Mouse (Mus musculus): Measurements from ENCODE around the gene Gm20388. TPM values are rescaled to one million over a fixed set of nuclear protein-coding genes. Genes with fewer than 3 reads are reported as not detected.
A peak's percentile ranks its signal among the peaks of the same experiment; 100 is the strongest.

The Gm20388 gene
- polyA plus RNA-seq, 1 experiment: 23.9 TPM

GRCm38 (mm10) chr8:121079944-121080343, 1169.3 kb downstream of the Gm20388 start:
- Histone ChIP-seq H3K27ac (ENCODE audit: insufficient read depth, low read length) (no peak overlapping the region), H3K4me1 (ENCODE audit: control insufficient read depth, insufficient read depth, low read length) (no peaks in the 10 kb centered on the region), H3K4me3 (ENCODE audit: insufficient read depth, low read length) (no peak overlapping the region)
- TF ChIP-seq CTCF (IDR thresholded peaks at IDR 0.05; ENCODE audit: extremely low read depth, insufficient read depth, low read length): no peak

- no peak overlapping the region for H3K4me3 ChIP-seq (ENCODE audit: insufficient read depth, low read length)
- no peak for TF ChIP-seq POLR2A (IDR thresholded peaks at IDR 0.05; ENCODE audit: extremely low read depth, insufficient read depth, low read length)
- TF ChIP-seq CTCF (IDR thresholded peaks at IDR 0.05; ENCODE audit: extremely low read depth, insufficient read depth, low read length): no peak
Observed at GRCm38 (mm10) chr8:121080361-121081090, 1169.9 kb downstream of the Gm20388 start.

GRCm38 (mm10) chr8:121081398-121081797, 1170.8 kb downstream of the Gm20388 start:
- H3K27ac ChIP-seq (ENCODE audit: insufficient read depth, low read length): no peak overlapping the region
- no peak overlapping the region for H3K4me3 ChIP-seq (ENCODE audit: insufficient read depth, low read length)
- H3K4me1 ChIP-seq (ENCODE audit: control insufficient read depth, insufficient read depth, low read length): no peaks in the 10 kb centered on the region
- no peak for TF ChIP-seq CTCF (IDR thresholded peaks at IDR 0.05; ENCODE audit: extremely low read depth, insufficient read depth, low read length)
- TF ChIP-seq POLR2A (IDR thresholded peaks at IDR 0.05; ENCODE audit: extremely low read depth, insufficient read depth, low read length): no peak

More at GRCm38 (mm10) chr8:121080361-121081090, 1169.9 kb downstream of the Gm20388 start:
- Histone ChIP-seq H3K4me1 (ENCODE audit: control insufficient read depth, insufficient read depth, low read length) (no peaks in the 10 kb centered on the region), H3K27ac (ENCODE audit: insufficient read depth, low read length) (no peak overlapping the region)

GRCm38 (mm10) chr8:121082218-121083092, 1171.8 kb downstream of the Gm20388 start:
- no peaks in the 10 kb centered on the region for H3K4me1 ChIP-seq (ENCODE audit: control insufficient read depth, insufficient read depth, low read length)
- TF ChIP-seq POLR2A (IDR thresholded peaks at IDR 0.05; ENCODE audit: extremely low read depth, insufficient read depth, low read length): no peak
- TF ChIP-seq CTCF (IDR thresholded peaks at IDR 0.05; ENCODE audit: extremely low read depth, insufficient read depth, low read length): no peak
- H3K27ac ChIP-seq (ENCODE audit: insufficient read depth, low read length): no peak overlapping the region; the same call in 1 of the 2 replicates
- no peak overlapping the region; the same call in 1 of the 2 replicates for H3K4me3 ChIP-seq (ENCODE audit: insufficient read depth, low read length)

GRCm38 (mm10) chr8:121083093-121083935, 1172.7 kb downstream of the Gm20388 start:
- no peak for TF ChIP-seq POLR2A (IDR thresholded peaks at IDR 0.05; ENCODE audit: extremely low read depth, insufficient read depth, low read length)
- TF ChIP-seq CTCF (IDR thresholded peaks at IDR 0.05; ENCODE audit: extremely low read depth, insufficient read depth, low read length): no peak
- H3K4me1 ChIP-seq (ENCODE audit: control insufficient read depth, insufficient read depth, low read length): no peaks in the 10 kb centered on the region
- peak overlapping the region; percentile 45; the same call in 1 of the 2 replicates for H3K27ac ChIP-seq (ENCODE audit: insufficient read depth, low read length)
- H3K4me3 ChIP-seq (ENCODE audit: insufficient read depth, low read length): peak overlapping the region; percentile 24; the same call in 1 of the 2 replicates

GRCm38 (mm10) chr8:121083936-121084209, 1173.2 kb downstream of the Gm20388 start:
- TF ChIP-seq POLR2A (IDR thresholded peaks at IDR 0.05; ENCODE audit: extremely low read depth, insufficient read depth, low read length) (no peak), CTCF (IDR thresholded peaks at IDR 0.05; ENCODE audit: extremely low read depth, insufficient read depth, low read length) (no peak)

GRCm38 (mm10) chr8:121084210-121084951, 1173.7 kb downstream of the Gm20388 start, which contains the start of gene Foxf1:
Foxf1 (plus strand) TSS chr8:121084386.
- Histone ChIP-seq H3K4me3 (ENCODE audit: insufficient read depth, low read length) (peak within 1 kb of the TSS; percentile 27; the same call in 1 of the 2 replicates), H3K4me1 (ENCODE audit: control insufficient read depth, insufficient read depth, low read length) (no peaks in the 10 kb centered on the region), H3K27ac (ENCODE audit: insufficient read depth, low read length) (peak within 1 kb of the TSS; percentile 45)
- TF ChIP-seq POLR2A (IDR thresholded peaks at IDR 0.05; ENCODE audit: extremely low read depth, insufficient read depth, low read length) (no peak), CTCF (IDR thresholded peaks at IDR 0.05; ENCODE audit: extremely low read depth, insufficient read depth, low read length) (no peak)

More at GRCm38 (mm10) chr8:121083936-121084209, 1173.2 kb downstream of the Gm20388 start:
- Histone ChIP-seq H3K4me3 (ENCODE audit: insufficient read depth, low read length) (0 out of 2 replicates have a peak overlapping the region, but pooled peaks have one; percentile 24), H3K27ac (ENCODE audit: insufficient read depth, low read length) (no peak overlapping the region), H3K4me1 (ENCODE audit: control insufficient read depth, insufficient read depth, low read length) (no peaks in the 10 kb centered on the region)

GRCm38 (mm10) chr8:121085011-121085410, 1174.4 kb downstream of the Gm20388 start:
- no peaks in the 10 kb centered on the region for H3K4me1 ChIP-seq (ENCODE audit: control insufficient read depth, insufficient read depth, low read length)
- TF ChIP-seq POLR2A (IDR thresholded peaks at IDR 0.05; ENCODE audit: extremely low read depth, insufficient read depth, low read length) (no peak), CTCF (IDR thresholded peaks at IDR 0.05; ENCODE audit: extremely low read depth, insufficient read depth, low read length) (no peak)
- H3K27ac ChIP-seq (ENCODE audit: insufficient read depth, low read length): no peak overlapping the region
- peak overlapping the region; percentile 27; the same call in 1 of the 2 replicates for H3K4me3 ChIP-seq (ENCODE audit: insufficient read depth, low read length)

Data from cortical plate, adult 2 months (tissue).